ENCODE assay signal across 8 mouse cellular contexts in the genomic region with DNA sequence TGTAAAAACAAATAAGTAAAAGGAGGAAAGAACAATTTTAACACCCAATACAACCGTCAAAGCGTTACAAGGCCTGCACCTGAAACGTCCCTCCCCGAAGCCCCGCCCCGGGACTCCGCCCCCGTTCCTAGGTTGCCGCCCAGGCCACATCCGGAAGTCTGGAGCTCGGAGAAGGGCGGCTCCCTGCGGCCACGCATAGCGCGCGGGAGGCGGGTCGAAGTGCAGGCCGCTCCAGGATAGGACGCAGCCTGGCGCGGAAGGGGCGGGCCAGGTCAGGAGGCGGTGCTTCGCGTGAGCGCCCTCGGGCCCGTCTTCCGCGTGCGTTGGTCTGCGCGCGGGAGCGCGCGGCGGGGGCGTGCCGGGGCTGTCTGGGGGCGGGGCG. TPM values are rescaled to one million over a fixed set of nuclear protein-coding genes. Genes with fewer than 3 reads are reported as not detected.
A peak's percentile ranks its signal among the peaks of the same experiment; 100 is the strongest.
DNase-seq lines count a peak whose midpoint lies in the region; ATAC-seq lines count a peak whose summit lies in the region.

No protein-coding gene starts in this region.

- under 1% methylated on average over 30 of the region's 44 CpGs for WGBS in hindbrain, embryonic 15.5 days

- peak overlapping the region; percentile 66 for H3K4me2 ChIP-seq in hindbrain, embryonic 15.5 days

- peak overlapping the region; percentile 59 for H3K4me3 ChIP-seq in hindbrain, embryonic 15.5 days

- H3K27me3 ChIP-seq in hindbrain, embryonic 15.5 days = no peaks in the 10 kb centered on the region

- no peaks in the 10 kb centered on the region for H3K9me3 ChIP-seq in hindbrain, embryonic 15.5 days

- H3K4me1 ChIP-seq in hindbrain, embryonic 15.5 days (replicated peaks) = peaks cover 35% of the 10 kb centered on the region

- H3K9ac ChIP-seq in hindbrain, embryonic 15.5 days = peak overlapping the region; percentile 90; the same call in 1 of the 2 replicates

- H3K27ac ChIP-seq in hindbrain, embryonic 15.5 days (replicated peaks) = peak overlapping the region; percentile 85

- peak; percentile 99 for ATAC-seq in hindbrain, embryonic 15.5 days (ENCODE audit: low FRiP score, low read depth)

- DNase-seq in T-cell, adult 2 months (ENCODE audit: low spot score) = peak; percentile 99
- DNase-seq in cerebellum, postnatal 36 days = peak; percentile 94 to 98
- DNase-seq in frontal cortex, postnatal 36 days (ENCODE audit: low spot score in 2 of 2) = peak; percentile 96 to 98
- peak; percentile 96 for DNase-seq in left cerebral cortex, adult 11 months (ENCODE audit: low spot score)
- peak; percentile 98 to 100 for DNase-seq in lung, postnatal 4 days
- DNase-seq in retina, postnatal 7 days (ENCODE audit: low read depth, low spot score) = peak; percentile 94
- DNase-seq in urinary bladder, adult 2 months (ENCODE audit: low spot score) = peak; percentile 94

- no peaks in the 10 kb centered on the region for H3K36me3 ChIP-seq in hindbrain, embryonic 15.5 days

RNA-seq across cellular contexts. Expression of a gene that starts 0.2 kb away (rescaled TPM):
- polyA plus RNA-seq in hindbrain, embryonic 15.5 days (2015; fragmentation: Nextera tagmentation; extraction: Ambion mirVana) = 48.0 and 50.8 TPM in 2 replicates
- polyA plus RNA-seq in urinary bladder, adult 2 months (2012; rRNA removed) = 16.2 and 16.6 TPM in 2 replicates

RNA-seq across cellular contexts. Expression of a gene that starts 28.2 kb away (rescaled TPM):
- polyA plus RNA-seq in hindbrain, embryonic 15.5 days (2015; fragmentation: Nextera tagmentation; extraction: Ambion mirVana) = 13.0 and 13.7 TPM in 2 replicates
- polyA plus RNA-seq in urinary bladder, adult 2 months (2012; rRNA removed) = 16.5 and 17.7 TPM in 2 replicates

Comparison
In these comparisons a context has a peak if more than half of its experiments do, and no peak if none do; other contexts are left out.
1. Peak in every context shown above with its lines: DNase-seq, ATAC-seq, H3K4me3 ChIP-seq and H3K27ac ChIP-seq.